Mouse (Mus musculus): ENCODE measurements around the gene Hykk. TPM values are rescaled to one million over a fixed set of nuclear protein-coding genes. Genes with fewer than 3 reads are reported as not detected.
"Not testable (repeated sequence)": the region's sequence is repeated elsewhere in the genome, so short reads cannot be mapped to it uniquely, and the experiment has no call there.

Gene Hykk
- polyA plus RNA-seq, 1 experiment from 2014 or later, result 3.7 TPM

GRCm38 (mm10) chr9:54919946-54920345 is 2.9 kb downstream of the Hykk start:
- WGBS, result 62% methylated on average over 4 of the region's 4 CpGs
- Histone ChIP-seq H3K27ac (ENCODE audit: low read length) (no peak overlapping the region), H3K4me3 (replicated peaks; ENCODE audit: low read length) (no peak overlapping the region), H3K4me1 (ENCODE audit: control insufficient read depth, insufficient read depth, low read length) (peaks cover 6% of the 10 kb centered on the region; the same call in 1 of the 2 replicates), H3K9ac (ENCODE audit: low read length) (no peak overlapping the region), H3K4me2 (ENCODE audit: low read depth, low read length) (no peak overlapping the region), H3K9me3 (replicated peaks; ENCODE audit: control insufficient read depth, low read length) (0 out of 2 replicates have a peak, but pooled peaks cover 6% of the 10 kb centered on the region), H3K36me3 (ENCODE audit: control insufficient read depth, insufficient read depth, low read length) (peaks cover 8% of the 10 kb centered on the region; the same call in 1 of the 2 replicates), H3K27me3 (ENCODE audit: control insufficient read depth, insufficient read depth, low read length) (no peaks in the 10 kb centered on the region)
- no peak for ATAC-seq (ENCODE audit: insufficient read depth, low FRiP score)

GRCm38 (mm10) chr9:54930741-54931140 is 13.7 kb downstream of the Hykk start:
- no peaks in the 10 kb centered on the region for H3K9me3 ChIP-seq (replicated peaks; ENCODE audit: control insufficient read depth, low read length)
- H3K36me3 ChIP-seq (ENCODE audit: control insufficient read depth, insufficient read depth, low read length), result no peaks in the 10 kb centered on the region
- H3K9ac ChIP-seq (ENCODE audit: low read length), result no peak overlapping the region
- no peak for ATAC-seq (ENCODE audit: insufficient read depth, low FRiP score)
- no peak overlapping the region for H3K4me2 ChIP-seq (ENCODE audit: low read depth, low read length)
- no peaks in the 10 kb centered on the region for H3K4me1 ChIP-seq (ENCODE audit: control insufficient read depth, insufficient read depth, low read length)
- WGBS, result 91% methylated on average over 1 of the region's 1 CpGs
- no peak overlapping the region for H3K27ac ChIP-seq (ENCODE audit: low read length)
- no peak overlapping the region for H3K4me3 ChIP-seq (replicated peaks; ENCODE audit: low read length)
- no peaks in the 10 kb centered on the region for H3K27me3 ChIP-seq (ENCODE audit: control insufficient read depth, insufficient read depth, low read length)

GRCm38 (mm10) chr9:54931765-54932164 is 14.7 kb downstream of the Hykk start:
- 10% methylated on average over 1 of the region's 1 CpGs for WGBS
- H3K27me3 ChIP-seq (ENCODE audit: control insufficient read depth, insufficient read depth, low read length), result no peaks in the 10 kb centered on the region
- no peaks in the 10 kb centered on the region for H3K4me1 ChIP-seq (ENCODE audit: control insufficient read depth, insufficient read depth, low read length)
- H3K27ac ChIP-seq (ENCODE audit: low read length), result no peak overlapping the region
- no peak overlapping the region for H3K9ac ChIP-seq (ENCODE audit: low read length)
- no peaks in the 10 kb centered on the region for H3K9me3 ChIP-seq (replicated peaks; ENCODE audit: control insufficient read depth, low read length)
- H3K4me2 ChIP-seq (ENCODE audit: low read depth, low read length), result no peak overlapping the region
- no peak for ATAC-seq (ENCODE audit: insufficient read depth, low FRiP score)
- no peak overlapping the region for H3K4me3 ChIP-seq (replicated peaks; ENCODE audit: low read length)
- no peaks in the 10 kb centered on the region for H3K36me3 ChIP-seq (ENCODE audit: control insufficient read depth, insufficient read depth, low read length)

GRCm38 (mm10) chr9:54932379-54932778 is 15.3 kb downstream of the Hykk start:
- Histone ChIP-seq H3K36me3 (ENCODE audit: control insufficient read depth, insufficient read depth, low read length) (no peaks in the 10 kb centered on the region), H3K27me3 (ENCODE audit: control insufficient read depth, insufficient read depth, low read length) (no peaks in the 10 kb centered on the region), H3K4me1 (ENCODE audit: control insufficient read depth, insufficient read depth, low read length) (no peaks in the 10 kb centered on the region), H3K9ac (ENCODE audit: low read length) (no peak overlapping the region), H3K4me3 (replicated peaks; ENCODE audit: low read length) (no peak overlapping the region), H3K4me2 (ENCODE audit: low read depth, low read length) (no peak overlapping the region), H3K9me3 (replicated peaks; ENCODE audit: control insufficient read depth, low read length) (no peaks in the 10 kb centered on the region), H3K27ac (ENCODE audit: low read length) (no peak overlapping the region)
- WGBS, result 57% methylated on average over 2 of the region's 2 CpGs
- ATAC-seq (ENCODE audit: insufficient read depth, low FRiP score), result no peak

- no peaks in the 10 kb centered on the region for H3K9me3 ChIP-seq (replicated peaks; ENCODE audit: control insufficient read depth, low read length)
- no peaks in the 10 kb centered on the region for H3K27me3 ChIP-seq (ENCODE audit: control insufficient read depth, insufficient read depth, low read length)
- no peaks in the 10 kb centered on the region for H3K4me1 ChIP-seq (ENCODE audit: control insufficient read depth, insufficient read depth, low read length)
- no peak overlapping the region for H3K27ac ChIP-seq (ENCODE audit: low read length)
- H3K4me2 ChIP-seq (ENCODE audit: low read depth, low read length), result no peak overlapping the region
- ATAC-seq (ENCODE audit: insufficient read depth, low FRiP score), result no peak
- no peaks in the 10 kb centered on the region for H3K36me3 ChIP-seq (ENCODE audit: control insufficient read depth, insufficient read depth, low read length)
- WGBS, result 86% methylated on average over 4 of the region's 4 CpGs
- no peak overlapping the region for H3K4me3 ChIP-seq (replicated peaks; ENCODE audit: low read length)
- no peak overlapping the region for H3K9ac ChIP-seq (ENCODE audit: low read length)
These were observed 25.0 kb downstream of the Hykk start for GRCm38 (mm10) chr9:54942071-54942470.

GRCm38 (mm10) chr9:54944467-54944866 is 27.4 kb downstream of the Hykk start:
- Histone ChIP-seq H3K4me1 (ENCODE audit: control insufficient read depth, insufficient read depth, low read length) (no peaks in the 10 kb centered on the region), H3K9ac (ENCODE audit: low read length) (no peak overlapping the region), H3K4me2 (ENCODE audit: low read depth, low read length) (no peak overlapping the region), H3K27me3 (ENCODE audit: control insufficient read depth, insufficient read depth, low read length) (no peaks in the 10 kb centered on the region), H3K27ac (ENCODE audit: low read length) (no peak overlapping the region), H3K9me3 (replicated peaks; ENCODE audit: control insufficient read depth, low read length) (no peaks in the 10 kb centered on the region), H3K4me3 (replicated peaks; ENCODE audit: low read length) (no peak overlapping the region), H3K36me3 (ENCODE audit: control insufficient read depth, insufficient read depth, low read length) (no peaks in the 10 kb centered on the region)
- 64% methylated on average over 2 of the region's 2 CpGs for WGBS
- no peak for ATAC-seq (ENCODE audit: insufficient read depth, low FRiP score)

GRCm38 (mm10) chr9:54946256-54946655 is 29.2 kb downstream of the Hykk start:
- no peaks in the 10 kb centered on the region for H3K36me3 ChIP-seq (ENCODE audit: control insufficient read depth, insufficient read depth, low read length)
- no peak overlapping the region for H3K4me2 ChIP-seq (ENCODE audit: low read depth, low read length)
- H3K4me3 ChIP-seq (replicated peaks; ENCODE audit: low read length), result no peak overlapping the region
- WGBS, result 64% methylated on average over 16 of the region's 16 CpGs
- H3K27ac ChIP-seq (ENCODE audit: low read length), result no peak overlapping the region
- H3K9ac ChIP-seq (ENCODE audit: low read length), result no peak overlapping the region
- no peak for ATAC-seq (ENCODE audit: insufficient read depth, low FRiP score)
- H3K27me3 ChIP-seq (ENCODE audit: control insufficient read depth, insufficient read depth, low read length), result no peaks in the 10 kb centered on the region
- no peaks in the 10 kb centered on the region; the same call in 1 of the 2 replicates for H3K4me1 ChIP-seq (ENCODE audit: control insufficient read depth, insufficient read depth, low read length)
- no peaks in the 10 kb centered on the region for H3K9me3 ChIP-seq (replicated peaks; ENCODE audit: control insufficient read depth, low read length)

- no peak for ATAC-seq (ENCODE audit: insufficient read depth, low FRiP score)
- Histone ChIP-seq H3K36me3 (ENCODE audit: control insufficient read depth, insufficient read depth, low read length) (peaks cover 4% of the 10 kb centered on the region), H3K9me3 (replicated peaks; ENCODE audit: control insufficient read depth, low read length) (no peaks in the 10 kb centered on the region), H3K4me2 (ENCODE audit: low read depth, low read length) (no peak overlapping the region), H3K4me1 (ENCODE audit: control insufficient read depth, insufficient read depth, low read length) (peaks cover 8% of the 10 kb centered on the region; the same call in 1 of the 2 replicates), H3K9ac (ENCODE audit: low read length) (no peak overlapping the region), H3K27ac (ENCODE audit: low read length) (no peak overlapping the region), H3K4me3 (replicated peaks; ENCODE audit: low read length) (no peak overlapping the region), H3K27me3 (ENCODE audit: control insufficient read depth, insufficient read depth, low read length) (no peaks in the 10 kb centered on the region)
These were observed 32.4 kb downstream of the Hykk start for GRCm38 (mm10) chr9:54949465-54949864.

DNA sequence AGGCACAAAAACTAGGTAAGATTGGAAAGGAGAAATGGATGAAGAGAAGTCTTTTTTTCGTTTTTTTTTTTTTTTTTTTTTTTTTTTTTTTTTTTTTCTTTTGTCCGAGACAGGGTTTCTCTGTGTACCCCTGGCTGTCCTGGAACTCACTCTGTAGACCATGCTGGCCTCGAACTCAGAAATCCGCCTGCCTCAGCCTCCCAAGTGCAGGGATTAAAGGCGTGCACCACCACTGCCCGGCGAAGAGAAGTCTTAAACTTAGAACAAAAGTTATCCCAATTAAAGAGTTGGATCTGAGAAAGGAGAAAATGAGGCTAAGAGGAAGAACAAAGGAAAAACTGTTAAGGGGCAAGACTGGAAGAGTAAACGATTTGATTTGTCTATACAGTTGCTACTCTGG is 33.1 kb downstream of the Hykk start:
- peak overlapping the region; percentile 84 for H3K4me3 ChIP-seq (replicated peaks; ENCODE audit: low read length)
- WGBS, result 44% methylated on average over 8 of the region's 8 CpGs
- peak overlapping the region; percentile 56 for H3K27ac ChIP-seq (ENCODE audit: low read length)
- not testable (repeated sequence) for H3K27me3 ChIP-seq (ENCODE audit: control insufficient read depth, insufficient read depth, low read length); ATAC-seq (ENCODE audit: insufficient read depth, low FRiP score); H3K4me1 ChIP-seq (ENCODE audit: control insufficient read depth, insufficient read depth, low read length); H3K9me3 ChIP-seq (replicated peaks; ENCODE audit: control insufficient read depth, low read length); H3K36me3 ChIP-seq (ENCODE audit: control insufficient read depth, insufficient read depth, low read length)
- peak overlapping the region; percentile 55 for H3K4me2 ChIP-seq (ENCODE audit: low read depth, low read length)
- H3K9ac ChIP-seq (ENCODE audit: low read length), result peak overlapping the region; percentile 69

All from stomach, embryonic 16.5 days (tissue).